Mouse (Mus musculus) brain, embryonic 14.5 days (tissue): ENCODE measurements at regions not wholly inside any gene's neighbourhood (a gene's known extent, or its start where the extent isn't known, plus 50 kb on each side); places are given as distances from the start of the nearest gene placed in this dataset.

Experiments used
- CTCF ChIP-seq: fragments of 200-500 bp; IDR thresholded peaks from 2 replicates; pipeline ENCODE4 v1.5.1; 2012; ENCODE audit warnings: inconsistent platforms, mild to moderate bottlenecking, moderate library complexity, borderline replicate concordance; ENCODE audit not compliant: insufficient read depth, insufficient read length; ENCODE audit errors: extremely low read depth
- POLR2A ChIP-seq: fragments of 200-500 bp; IDR thresholded peaks from 2 replicates; pipeline ENCODE4 v1.6.1; 2012; ENCODE audit warnings: mild to moderate bottlenecking, inconsistent platforms, borderline replicate concordance; ENCODE audit not compliant: poor library complexity, insufficient read depth, insufficient read length, severe bottlenecking; ENCODE audit errors: extremely low read depth

GRCm38 (mm10) chr1:63856366-63856765 is 87.3 kb upstream of the 4933402D24Rik start:
- TF ChIP-seq POLR2A (no peak), CTCF (no peak)
